Mouse (Mus musculus) telencephalon, adult 2 months (tissue): ENCODE data around the gene Gal3st1.

Experiments used
- DNase-seq: peaks from one replicate; pipeline ENCODE4 v3.0.0-alpha.2; 2011; ENCODE audit warnings: low read depth, low spot score

Gal3st1 gene

GRCm38 (mm10) chr11:4031126-4031941 lies 47.9 kb downstream of the Gal3st1 start, which contains the start of gene Sec14l4:
TSS of gene Sec14l4 (plus strand) at chr11:4031462.
- no peak for DNase-seq

DNA sequence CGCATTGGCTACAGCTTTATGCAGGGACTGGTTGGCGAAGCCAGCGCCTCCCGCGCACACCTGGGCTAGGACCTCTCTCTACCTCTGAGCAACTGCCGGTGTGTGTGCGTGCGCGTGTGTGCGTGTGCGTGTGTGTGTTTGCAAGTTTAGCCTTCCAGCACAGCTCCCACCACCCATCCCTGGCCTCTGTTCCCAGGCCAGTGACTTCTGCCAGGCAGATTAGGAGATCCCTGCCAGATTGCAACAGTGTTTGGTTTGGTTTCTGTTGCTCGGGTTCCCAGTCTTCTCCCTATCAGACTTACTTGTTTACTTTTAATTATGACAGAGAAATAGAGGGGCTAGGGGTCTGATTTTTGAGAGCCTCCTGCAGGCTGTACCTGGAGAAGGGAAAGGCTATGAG lies 48.5 kb downstream of the Gal3st1 start:
- no peak for DNase-seq

DNA sequence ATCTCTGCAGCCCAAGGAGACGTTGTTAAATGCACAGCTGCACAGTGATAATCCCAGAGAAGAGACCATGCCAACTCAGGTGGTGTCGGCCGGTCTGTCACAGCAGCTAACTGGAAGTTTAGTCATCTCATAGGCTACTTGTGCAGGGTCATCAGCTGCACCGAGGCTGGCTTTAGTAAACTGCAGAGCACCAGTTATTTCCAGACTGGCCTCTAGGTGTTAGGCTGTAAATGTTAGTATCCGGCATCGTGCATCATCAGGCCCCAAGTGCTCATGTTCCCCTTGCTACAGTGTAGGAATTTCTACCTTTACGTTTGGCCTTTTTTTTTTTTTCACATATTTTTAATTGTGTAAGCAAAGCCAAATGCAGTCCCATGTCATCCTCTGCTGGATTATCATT lies 50.0 kb downstream of the Gal3st1 start:
- DNase-seq, result no peak

DNA sequence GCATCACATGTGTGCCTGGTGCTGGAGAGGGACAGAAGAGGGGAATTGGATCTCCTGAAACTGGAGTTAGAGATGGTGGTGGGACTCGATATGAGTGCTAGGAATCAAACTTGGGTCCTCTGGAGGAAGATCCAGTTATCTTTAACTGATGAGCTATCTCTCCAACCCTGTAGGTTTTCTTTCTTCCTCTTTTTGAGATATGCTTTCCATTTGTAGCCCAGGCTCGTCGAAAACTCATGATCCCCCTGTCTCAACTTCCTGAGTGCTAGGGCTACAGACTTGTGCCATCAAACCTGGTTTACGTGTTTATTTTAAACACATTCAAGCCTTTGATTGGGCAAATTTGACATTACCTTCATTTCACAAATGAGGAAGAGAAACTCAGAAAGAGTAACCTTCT lies 50.7 kb downstream of the Gal3st1 start:
- no peak for DNase-seq

GRCm38 (mm10) chr11:4035116-4035892 lies 51.9 kb downstream of the Gal3st1 start:
- no peak for DNase-seq

DNA sequence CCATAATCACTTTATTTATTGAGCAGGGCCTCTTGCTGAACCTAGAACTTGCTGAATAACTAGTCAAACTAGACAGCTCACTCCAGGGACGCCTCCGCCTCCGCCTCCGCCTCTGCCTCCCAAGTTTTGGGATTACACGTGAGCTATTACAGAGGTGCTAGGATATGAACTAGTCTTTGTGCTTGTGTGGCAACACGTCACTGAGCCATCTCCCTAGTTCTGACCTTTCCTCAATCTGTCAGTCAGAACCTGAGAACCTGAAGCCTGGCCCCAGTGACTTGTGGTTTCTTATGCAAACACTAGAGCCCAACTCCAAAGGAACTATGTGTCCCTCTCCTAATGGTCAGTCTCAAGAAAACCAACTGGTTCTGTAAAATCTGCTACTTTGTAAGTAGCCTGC lies 52.5 kb downstream of the Gal3st1 start:
- DNase-seq, result no peak

DNA sequence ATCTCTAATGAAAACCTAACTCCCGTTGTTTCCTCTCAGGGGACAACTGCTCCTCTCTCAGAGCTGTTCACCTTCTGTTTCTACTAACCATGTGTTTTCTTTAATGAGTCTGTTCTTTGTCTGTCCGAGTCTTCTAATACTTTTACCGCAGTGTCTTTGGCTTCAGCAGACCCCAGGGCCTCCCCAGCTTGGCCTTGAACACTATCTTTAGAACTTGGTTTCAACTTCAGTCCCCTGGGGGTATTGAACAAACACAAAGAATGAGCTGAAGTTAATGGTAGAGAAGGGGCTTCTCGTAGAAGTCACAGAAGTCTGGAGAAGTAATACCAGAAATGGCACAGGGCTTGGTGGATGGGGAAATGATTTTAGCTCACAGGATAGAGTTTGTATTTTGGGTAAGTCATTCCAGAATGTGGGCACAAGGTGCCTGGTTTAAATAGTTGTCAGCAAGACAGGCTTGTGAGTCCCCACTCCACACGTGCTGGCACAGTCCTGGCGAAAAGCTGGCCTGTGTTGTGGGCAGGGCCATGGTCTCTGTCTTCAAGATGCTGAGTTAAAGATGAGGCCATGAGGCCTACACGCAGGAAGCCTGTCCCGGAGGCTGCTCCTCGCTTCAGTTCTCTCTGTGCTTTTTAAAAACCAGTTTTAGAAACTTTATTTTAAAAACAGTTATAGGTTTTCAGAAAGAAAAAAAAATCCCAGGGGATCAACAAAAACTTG lies 53.1 kb downstream of the Gal3st1 start:
- no peak for DNase-seq

GRCm38 (mm10) chr11:4039951-4040350 lies 56.5 kb downstream of the Gal3st1 start:
- DNase-seq, result no peak

GRCm38 (mm10) chr11:4041123-4041625 lies 57.7 kb downstream of the Gal3st1 start:
- DNase-seq, result no peak

GRCm38 (mm10) chr11:4043081-4043480 lies 59.6 kb downstream of the Gal3st1 start:
- no peak for DNase-seq

GRCm38 (mm10) chr11:4046526-4046925 lies 63.1 kb downstream of the Gal3st1 start:
- DNase-seq, result no peak

DNA sequence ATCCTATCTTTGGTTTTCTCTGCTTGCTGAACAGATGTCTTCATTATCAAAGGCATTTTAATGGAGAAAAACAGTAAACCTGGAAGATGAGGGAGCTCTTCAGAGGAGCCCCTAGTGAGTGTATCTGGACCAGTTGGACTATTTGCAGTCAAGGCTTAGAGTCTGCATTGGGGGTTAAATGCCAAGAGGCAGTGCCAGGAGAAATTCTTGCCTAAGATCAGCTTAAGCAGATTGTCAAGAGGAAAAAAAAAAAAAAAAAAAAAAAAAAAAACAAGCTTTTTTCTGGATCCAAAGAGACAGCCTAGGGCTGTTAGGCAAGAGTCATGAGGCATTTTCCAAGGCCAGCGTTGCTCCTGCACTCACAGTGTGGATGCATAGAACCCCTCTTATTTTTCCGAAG lies 64.3 kb downstream of the Gal3st1 start:
- no peak for DNase-seq

DNA sequence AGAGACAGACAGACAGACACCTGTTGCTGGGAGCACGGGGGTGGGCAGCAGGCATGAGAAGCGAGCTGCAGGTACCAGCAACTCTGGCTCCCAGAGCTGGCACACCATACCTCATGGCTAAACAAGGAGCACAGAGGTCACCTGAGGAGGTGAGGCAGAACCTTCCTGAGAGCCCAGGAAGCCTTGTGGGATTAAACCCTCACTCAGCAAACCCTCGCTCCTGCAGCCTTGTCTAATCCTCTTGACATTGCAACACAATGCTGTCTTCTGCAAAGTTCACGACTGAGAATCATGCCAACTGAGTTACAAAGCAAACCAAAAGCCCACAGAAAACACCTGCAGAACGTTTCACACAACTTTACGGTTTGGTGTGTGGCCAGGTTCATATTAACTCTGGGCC lies 65.0 kb downstream of the Gal3st1 start:
- no peak for DNase-seq
